Mouse (Mus musculus): ENCODE data around the gene Tsnaxip1. TPM values are rescaled to one million over a fixed set of nuclear protein-coding genes. Genes with fewer than 3 reads are reported as not detected.

Gene Tsnaxip1
- polyA plus RNA-seq, 1 experiment from 2014 or later = 1.5 TPM

- 78% methylated on average over 6 of the region's 6 CpGs for WGBS
- Histone ChIP-seq H3K27ac (no peak overlapping the region), H3K27me3 (no peaks in the 10 kb centered on the region), H3K9ac (no peak overlapping the region), H3K4me3 (no peak overlapping the region), H3K9me3 (no peaks in the 10 kb centered on the region), H3K4me1 (no peaks in the 10 kb centered on the region), H3K36me3 (peaks cover 66% of the 10 kb centered on the region), H3K4me2 (no peak overlapping the region)
- ATAC-seq (ENCODE audit: borderline replicate concordance, extremely low read depth, low FRiP score, low TSS enrichment) = no peak
Measured at GRCm38 (mm10) chr8:105874301-105874700, 46.8 kb downstream of the Tsnaxip1 start.

GRCm38 (mm10) chr8:105880754-105881520 lies 53.4 kb downstream of the Tsnaxip1 start, which contains the start of gene Edc4:
Gene Edc4, plus strand, starts transcription at chr8:105880881.
- Histone ChIP-seq H3K4me2 (peak within 1 kb of the TSS; percentile 78), H3K4me1 (peaks cover 23% of the 10 kb centered on the region), H3K36me3 (peaks cover 53% of the 10 kb centered on the region), H3K9me3 (no peaks in the 10 kb centered on the region), H3K27me3 (no peaks in the 10 kb centered on the region), H3K9ac (peak within 1 kb of the TSS; percentile 85), H3K4me3 (peak within 1 kb of the TSS; percentile 90), H3K27ac (peak within 1 kb of the TSS; percentile 48)
- peak; percentile 83; the same call in 1 of the 2 replicates for ATAC-seq (ENCODE audit: borderline replicate concordance, extremely low read depth, low FRiP score, low TSS enrichment)
- under 1% methylated on average over 45 of the region's 45 CpGs for WGBS

- H3K27ac ChIP-seq = no peak overlapping the region
- H3K4me3 ChIP-seq = no peak overlapping the region
- WGBS = 92% methylated on average over 12 of the region's 12 CpGs
- no peak overlapping the region for H3K4me2 ChIP-seq
- no peaks in the 10 kb centered on the region for H3K27me3 ChIP-seq
- peaks cover 82% of the 10 kb centered on the region for H3K36me3 ChIP-seq
- H3K9me3 ChIP-seq = no peaks in the 10 kb centered on the region
- no peak overlapping the region for H3K9ac ChIP-seq
- peaks cover 4% of the 10 kb centered on the region for H3K4me1 ChIP-seq
- ATAC-seq (ENCODE audit: borderline replicate concordance, extremely low read depth, low FRiP score, low TSS enrichment) = no peak
Measured at GRCm38 (mm10) chr8:105889756-105890465, 62.4 kb downstream of the Tsnaxip1 start.

GRCm38 (mm10) chr8:105890870-105891269 lies 63.3 kb downstream of the Tsnaxip1 start:
- Histone ChIP-seq H3K4me3 (no peak overlapping the region), H3K27me3 (no peaks in the 10 kb centered on the region), H3K36me3 (peaks cover 73% of the 10 kb centered on the region), H3K9ac (no peak overlapping the region), H3K4me2 (no peak overlapping the region), H3K4me1 (peaks cover 4% of the 10 kb centered on the region), H3K9me3 (no peaks in the 10 kb centered on the region), H3K27ac (no peak overlapping the region)
- no peak for ATAC-seq (ENCODE audit: borderline replicate concordance, extremely low read depth, low FRiP score, low TSS enrichment)
- 88% methylated on average over 6 of the region's 6 CpGs for WGBS

- no peaks in the 10 kb centered on the region for H3K27me3 ChIP-seq
- no peak overlapping the region for H3K4me3 ChIP-seq
- H3K36me3 ChIP-seq = peaks cover 57% of the 10 kb centered on the region
- H3K4me1 ChIP-seq = peaks cover 4% of the 10 kb centered on the region
- ATAC-seq (ENCODE audit: borderline replicate concordance, extremely low read depth, low FRiP score, low TSS enrichment) = no peak
- no peaks in the 10 kb centered on the region for H3K9me3 ChIP-seq
- no peak overlapping the region for H3K27ac ChIP-seq
- no peak overlapping the region for H3K9ac ChIP-seq
- 76% methylated on average over 6 of the region's 6 CpGs for WGBS
- no peak overlapping the region for H3K4me2 ChIP-seq
Measured at GRCm38 (mm10) chr8:105892432-105892831, 64.9 kb downstream of the Tsnaxip1 start.

- no peak within 1 kb of the TSS for H3K4me3 ChIP-seq
- H3K9ac ChIP-seq = no peak within 1 kb of the TSS
- H3K27ac ChIP-seq = no peak within 1 kb of the TSS
- H3K4me1 ChIP-seq = peaks cover 4% of the 10 kb centered on the region
- WGBS = 8% methylated on average over 11 of the region's 11 CpGs
- H3K9me3 ChIP-seq = no peaks in the 10 kb centered on the region
- H3K27me3 ChIP-seq = no peaks in the 10 kb centered on the region
- peak; percentile 91 for ATAC-seq (ENCODE audit: borderline replicate concordance, extremely low read depth, low FRiP score, low TSS enrichment)
- peaks cover 48% of the 10 kb centered on the region for H3K36me3 ChIP-seq
- no peak within 1 kb of the TSS for H3K4me2 ChIP-seq
Measured at GRCm38 (mm10) chr8:105893339-105893738, 65.8 kb downstream of the Tsnaxip1 start, which contains the start of gene Nrn1l. Gene Nrn1l, plus strand, starts transcription at chr8:105893567.

Other genes with a start within 250 kb of the Tsnaxip1 start
- 30.6 and 34.1 TPM in 2 replicates for gene Ripor1, start 222.5 kb upstream of the Tsnaxip1 start, polyA plus RNA-seq (2015; fragmentation: Nextera tagmentation; extraction: Ambion mirVana)
- 131 and 140 TPM in 2 replicates for gene Ctcf, start 191.2 kb upstream of the Tsnaxip1 start, polyA plus RNA-seq (2015; fragmentation: Nextera tagmentation; extraction: Ambion mirVana)
- gene Agrp, start 190.3 kb upstream of the Tsnaxip1 start, polyA plus RNA-seq (2015; fragmentation: Nextera tagmentation; extraction: Ambion mirVana) = 0.69 and 0.79 TPM in 2 replicates
- gene Carmil2, start 141.5 kb upstream of the Tsnaxip1 start, polyA plus RNA-seq (2015; fragmentation: Nextera tagmentation; extraction: Ambion mirVana) = 0.77 and 1.4 TPM in 2 replicates
- 61.7 and 66.5 TPM in 2 replicates for gene Acd, start 126.6 kb upstream of the Tsnaxip1 start, polyA plus RNA-seq (2015; fragmentation: Nextera tagmentation; extraction: Ambion mirVana)
- 16.3 and 17.6 TPM in 2 replicates for gene Pard6a, start 126.6 kb upstream of the Tsnaxip1 start, polyA plus RNA-seq (2015; fragmentation: Nextera tagmentation; extraction: Ambion mirVana)
- 0.17 TPM in 1 of 2 replicates, not detected in the other for gene 4933405L10Rik, start 120.1 kb upstream of the Tsnaxip1 start, polyA plus RNA-seq (2015; fragmentation: Nextera tagmentation; extraction: Ambion mirVana)
- 27.3 and 28.9 TPM in 2 replicates for gene Enkd1, start 119.5 kb upstream of the Tsnaxip1 start, polyA plus RNA-seq (2015; fragmentation: Nextera tagmentation; extraction: Ambion mirVana)
- gene Gfod2, start 69.1 kb upstream of the Tsnaxip1 start, polyA plus RNA-seq (2015; fragmentation: Nextera tagmentation; extraction: Ambion mirVana) = 22.5 and 23.5 TPM in 2 replicates
- gene Ranbp10, start 381 bp upstream of the Tsnaxip1 start, polyA plus RNA-seq (2015; fragmentation: Nextera tagmentation; extraction: Ambion mirVana) = 9.9 and 12.0 TPM in 2 replicates
- 45.2 and 45.4 TPM in 2 replicates for gene Cenpt, start 25.5 kb downstream of the Tsnaxip1 start, polyA plus RNA-seq (2015; fragmentation: Nextera tagmentation; extraction: Ambion mirVana)
- gene Thap11, start 27.4 kb downstream of the Tsnaxip1 start, polyA plus RNA-seq (2015; fragmentation: Nextera tagmentation; extraction: Ambion mirVana) = 67.9 and 68.2 TPM in 2 replicates
- 231 and 277 TPM in 2 replicates for gene Nutf2, start 32.8 kb downstream of the Tsnaxip1 start, polyA plus RNA-seq (2015; fragmentation: Nextera tagmentation; extraction: Ambion mirVana)
- gene Edc4, start 53.1 kb downstream of the Tsnaxip1 start, polyA plus RNA-seq (2015; fragmentation: Nextera tagmentation; extraction: Ambion mirVana) = 46.5 and 50.6 TPM in 2 replicates
- 0.77 and 0.93 TPM in 2 replicates for gene Nrn1l, start 65.8 kb downstream of the Tsnaxip1 start, polyA plus RNA-seq (2015; fragmentation: Nextera tagmentation; extraction: Ambion mirVana)
- gene Pskh1, start 72.7 kb downstream of the Tsnaxip1 start, polyA plus RNA-seq (2015; fragmentation: Nextera tagmentation; extraction: Ambion mirVana) = 32.0 and 33.0 TPM in 2 replicates
- gene Ctrl, start 106.1 kb downstream of the Tsnaxip1 start, polyA plus RNA-seq (2015; fragmentation: Nextera tagmentation; extraction: Ambion mirVana) = 0.86 and 1.0 TPM in 2 replicates
- gene Psmb10, start 110.7 kb downstream of the Tsnaxip1 start, polyA plus RNA-seq (2015; fragmentation: Nextera tagmentation; extraction: Ambion mirVana) = 43.9 and 51.7 TPM in 2 replicates
- gene Lcat, start 115.7 kb downstream of the Tsnaxip1 start, polyA plus RNA-seq (2015; fragmentation: Nextera tagmentation; extraction: Ambion mirVana) = 1.2 and 1.9 TPM in 2 replicates
- gene Slc12a4, start 138.4 kb downstream of the Tsnaxip1 start, polyA plus RNA-seq (2015; fragmentation: Nextera tagmentation; extraction: Ambion mirVana) = 37.1 and 37.7 TPM in 2 replicates
- not detected in 2 replicates for gene Dpep3, start 151.7 kb downstream of the Tsnaxip1 start, polyA plus RNA-seq (2015; fragmentation: Nextera tagmentation; extraction: Ambion mirVana)
- gene Dus2, start 163.6 kb downstream of the Tsnaxip1 start, polyA plus RNA-seq (2015; fragmentation: Nextera tagmentation; extraction: Ambion mirVana) = 19.9 and 20.9 TPM in 2 replicates
- 0.24 TPM in 1 of 2 replicates, not detected in the other for gene Dpep2nb, start 178.2 kb downstream of the Tsnaxip1 start, polyA plus RNA-seq (2015; fragmentation: Nextera tagmentation; extraction: Ambion mirVana)
- 16.6 and 17.3 TPM in 2 replicates for gene Ddx28, start 184.2 kb downstream of the Tsnaxip1 start, polyA plus RNA-seq (2015; fragmentation: Nextera tagmentation; extraction: Ambion mirVana)
- 6.6 and 8.2 TPM in 2 replicates for gene Nfatc3, start 231.1 kb downstream of the Tsnaxip1 start, polyA plus RNA-seq (2015; fragmentation: Nextera tagmentation; extraction: Ambion mirVana)

Measured in lung, embryonic 15.5 days (tissue).